Mouse (Mus musculus): ENCODE measurements around the gene Usp30.

Gene Usp30

DNA sequence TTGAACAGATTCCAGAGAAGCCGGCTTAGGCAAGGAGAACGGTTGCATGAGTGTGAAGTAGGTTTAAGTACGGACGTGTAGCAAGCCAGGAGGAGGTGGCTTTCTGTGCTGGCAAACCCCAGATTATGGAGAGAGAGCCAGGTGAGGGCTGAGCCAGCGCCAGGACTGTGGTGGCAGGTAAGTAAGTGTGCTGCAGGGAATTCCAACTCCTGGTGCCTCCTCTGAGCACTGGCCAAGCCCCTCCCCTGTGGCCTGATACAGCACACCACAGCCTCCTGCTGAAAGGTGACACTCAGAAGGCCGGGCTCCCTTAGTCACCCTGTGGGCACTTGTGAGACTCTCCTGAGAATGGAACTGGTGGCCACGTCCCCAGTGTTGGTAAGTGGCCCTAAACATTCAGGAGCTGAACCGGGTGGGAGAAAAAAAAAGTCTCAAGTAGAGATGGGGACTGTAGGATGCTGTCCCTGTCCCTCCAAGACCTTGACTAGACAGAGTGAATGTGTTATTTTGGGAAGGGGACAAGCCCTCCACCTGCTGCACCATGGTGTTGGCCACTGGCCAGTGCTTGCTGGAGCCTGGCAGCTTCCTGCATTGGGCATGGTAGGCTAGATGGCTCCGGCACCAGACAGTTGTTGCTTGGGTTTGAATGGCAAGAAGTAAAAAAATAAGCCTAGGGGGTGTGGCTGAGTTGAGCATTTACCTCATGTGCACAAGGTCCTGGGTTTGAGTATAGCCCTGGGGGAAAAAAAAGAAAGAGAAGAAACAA is 90.1 kb downstream of the Usp30 start:
- no peak for DNase-seq (ENCODE audit: low read depth, low spot score)

DNA sequence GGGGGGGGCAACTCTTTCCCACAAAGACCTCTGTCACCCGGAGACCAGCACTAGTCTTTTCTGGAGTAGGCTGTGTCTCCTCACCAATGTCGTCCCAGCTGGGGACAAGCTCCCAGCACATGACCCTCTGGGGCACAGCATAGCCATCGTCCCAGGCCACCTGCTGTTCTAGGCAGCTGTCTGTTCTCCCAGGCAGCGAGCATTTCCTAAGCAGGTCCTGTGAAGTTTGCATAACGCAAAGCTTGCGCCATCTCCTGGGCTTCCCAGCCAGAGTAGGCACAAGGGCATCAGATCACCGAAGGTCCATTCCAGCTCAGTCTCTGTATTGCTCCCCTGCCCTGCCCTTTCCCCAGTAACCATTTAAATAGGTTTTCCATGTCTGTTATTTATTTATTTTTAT is 92.0 kb downstream of the Usp30 start:
- DNase-seq (ENCODE audit: low read depth, low spot score) = no peak

DNA sequence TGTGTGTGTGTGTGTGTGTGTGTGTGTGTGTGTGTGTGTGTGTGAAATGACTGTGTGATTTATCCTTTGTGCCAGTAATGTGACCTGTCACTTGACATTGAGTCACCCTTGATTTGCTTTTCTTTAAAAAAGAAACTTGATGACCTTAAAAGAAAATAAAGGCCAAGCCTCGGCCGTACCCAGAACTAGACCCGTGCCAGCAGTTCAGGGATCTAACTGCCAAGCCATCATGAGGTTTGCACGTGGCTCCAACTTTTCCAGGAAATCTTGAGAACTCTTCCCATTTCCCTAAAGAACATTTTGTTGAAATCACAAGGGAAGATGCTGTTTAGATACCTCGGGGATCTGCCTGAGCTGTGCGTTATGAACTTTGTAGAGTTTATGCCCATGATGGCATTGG is 96.2 kb downstream of the Usp30 start:
- DNase-seq (ENCODE audit: low read depth, low spot score) = no peak

DNA sequence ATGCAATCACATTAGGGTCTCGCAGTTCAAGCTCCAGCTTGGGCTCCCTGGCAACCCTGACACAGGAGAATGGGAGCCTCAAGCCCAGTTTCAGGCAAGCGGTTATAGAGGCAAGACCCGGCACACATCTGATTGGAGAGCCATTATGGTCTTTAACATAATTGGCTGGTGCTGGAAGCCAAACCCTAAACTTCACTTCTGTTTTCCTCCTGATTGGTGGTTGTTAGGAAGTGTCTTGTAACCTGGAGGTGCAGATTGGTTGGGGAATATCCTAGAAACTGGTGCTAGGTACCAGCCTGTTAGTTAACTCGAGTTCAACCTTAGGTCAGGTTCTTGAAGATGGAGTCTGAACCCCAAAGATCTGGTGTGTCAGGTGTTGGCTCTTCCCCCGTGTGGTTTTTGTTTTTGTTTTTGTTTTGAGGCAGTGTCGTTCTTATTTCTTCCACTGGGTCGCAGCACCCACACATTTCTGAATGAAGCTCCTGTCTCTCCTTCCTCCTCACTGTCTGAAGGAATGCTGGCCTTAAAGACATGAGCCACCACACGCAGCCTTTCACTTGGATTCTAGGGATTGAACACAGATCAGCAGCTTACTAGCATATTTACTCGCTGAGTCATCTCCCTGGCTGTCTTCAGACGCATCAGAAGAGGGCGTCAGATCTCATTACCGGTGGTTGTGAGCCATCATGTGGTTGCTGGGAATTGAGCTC is 97.0 kb downstream of the Usp30 start:
- DNase-seq (ENCODE audit: low read depth, low spot score) = no peak

DNA sequence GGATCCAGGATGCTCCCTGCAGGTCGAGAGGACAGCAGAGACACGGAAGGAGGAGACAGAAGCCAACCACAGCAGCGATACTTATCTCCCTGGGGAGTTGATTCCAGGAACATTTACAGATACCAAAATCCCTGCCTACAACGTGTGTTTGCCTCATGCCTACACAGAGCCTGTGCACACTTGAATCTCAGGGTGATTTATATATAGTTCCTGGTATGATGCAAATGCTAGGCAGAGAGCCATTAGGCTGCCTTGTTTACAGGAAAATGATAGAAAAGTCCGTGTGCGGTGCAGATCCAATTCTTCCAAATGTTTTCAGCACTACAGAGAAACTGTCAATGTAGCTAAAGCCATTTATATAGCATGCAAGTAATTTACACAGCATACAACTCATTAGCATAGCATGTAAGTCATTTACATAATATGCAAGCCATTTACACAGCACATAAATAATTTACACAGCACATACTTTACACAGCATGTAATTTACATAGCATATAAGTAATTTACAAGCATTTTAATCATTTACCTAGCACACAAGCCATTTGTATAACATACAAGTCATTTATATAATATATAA is 97.9 kb downstream of the Usp30 start:
- DNase-seq (ENCODE audit: low read depth, low spot score) = no peak

DNA sequence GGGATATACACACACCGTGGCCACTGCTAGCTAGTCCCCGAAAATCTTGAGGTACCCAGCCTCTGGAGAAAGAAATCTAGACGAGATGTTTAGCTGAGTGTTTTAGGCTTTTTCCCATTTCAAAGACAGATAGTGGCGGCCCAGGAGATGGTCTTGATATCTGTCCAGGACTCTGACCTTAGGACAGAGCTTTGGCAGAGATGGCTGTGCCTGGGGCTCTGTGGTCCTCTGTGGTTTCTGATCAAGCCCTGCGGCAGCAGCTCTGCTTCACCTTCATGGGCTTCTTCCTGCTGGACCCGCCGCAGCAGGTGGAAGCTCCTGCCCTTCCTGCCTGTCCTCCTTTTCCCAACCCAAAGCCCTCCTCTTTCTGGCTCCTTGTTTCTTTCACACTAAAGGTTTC is 105.1 kb downstream of the Usp30 start:
- no peak for DNase-seq (ENCODE audit: low read depth, low spot score)

DNA sequence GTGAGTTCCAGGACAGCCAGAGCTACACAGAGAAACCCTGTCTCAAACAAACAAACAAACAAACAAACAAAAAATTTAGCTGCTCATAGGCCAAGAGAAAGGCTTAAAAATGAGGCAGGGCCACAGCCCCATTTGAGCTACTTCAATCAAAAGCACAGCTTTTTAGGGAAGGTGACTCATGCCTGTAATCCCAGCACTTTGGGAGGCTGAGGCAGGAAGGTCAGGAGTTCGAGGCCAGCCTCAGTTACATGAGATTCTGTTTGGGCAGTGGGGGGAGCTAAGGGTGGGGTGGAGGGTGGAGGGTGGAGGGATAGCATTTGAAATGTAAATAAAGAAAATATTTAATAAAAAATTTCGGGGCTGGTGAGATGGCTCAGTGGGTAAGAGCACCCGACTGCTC is 107.7 kb downstream of the Usp30 start:
- peak; percentile 38 for DNase-seq (ENCODE audit: low read depth, low spot score)

DNA sequence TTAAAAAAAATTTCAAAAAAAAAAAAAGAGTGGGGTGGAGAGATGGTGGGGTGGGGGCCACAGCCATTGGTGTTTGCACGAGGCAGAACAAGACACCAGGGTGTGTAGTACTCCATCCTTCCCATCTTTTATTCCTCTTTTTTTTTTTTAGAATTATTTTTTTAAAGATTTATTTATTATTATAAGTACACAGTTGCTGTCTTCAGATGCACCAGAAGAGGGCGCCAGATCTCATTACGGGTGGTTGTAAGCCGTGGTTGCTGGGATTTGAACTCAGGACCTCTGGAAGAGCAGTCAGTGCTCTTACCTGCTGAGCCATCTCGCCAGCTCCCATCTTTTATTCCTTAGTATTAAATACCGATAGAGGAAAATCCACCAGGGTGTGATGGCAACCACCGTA is 108.2 kb downstream of the Usp30 start:
- DNase-seq (ENCODE audit: low read depth, low spot score) = no peak

DNA sequence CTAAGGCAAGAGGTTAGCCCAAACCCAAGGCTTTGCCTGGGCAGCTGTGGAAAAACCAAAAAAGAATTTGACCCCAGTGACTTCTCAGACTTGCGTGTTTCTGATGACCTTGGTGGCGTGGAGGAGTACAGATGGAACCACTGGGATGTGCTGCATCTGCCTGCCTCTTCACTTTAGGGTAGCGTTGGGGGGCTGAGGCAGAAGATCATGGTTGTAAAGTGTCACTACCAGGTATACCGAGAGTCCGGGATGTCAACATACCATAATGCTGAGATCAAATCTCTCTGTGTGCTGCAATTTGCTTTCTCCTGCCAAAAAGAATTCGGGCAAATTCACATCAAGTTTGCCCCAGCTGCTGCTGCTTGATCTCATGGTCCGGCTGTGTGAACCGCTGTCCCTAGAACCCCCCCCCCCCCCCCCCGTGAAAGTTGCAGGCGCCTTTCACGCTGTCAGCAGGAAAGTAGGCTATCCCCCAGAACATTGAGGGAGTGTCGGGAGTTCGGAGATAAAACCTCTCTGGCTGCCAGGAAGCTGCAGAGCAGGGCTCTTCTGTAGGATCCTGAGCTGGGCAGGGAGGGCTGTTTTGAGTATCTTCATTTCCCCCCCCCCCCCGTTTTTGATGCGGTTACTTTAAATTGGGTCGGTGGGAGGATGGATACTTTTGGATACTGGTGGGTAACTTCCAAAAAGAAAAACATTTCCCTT is 108.8 kb downstream of the Usp30 start:
- DNase-seq (ENCODE audit: low read depth, low spot score) = no peak
